Mouse (Mus musculus): Measurements from ENCODE around the gene Plppr2.

DNA sequence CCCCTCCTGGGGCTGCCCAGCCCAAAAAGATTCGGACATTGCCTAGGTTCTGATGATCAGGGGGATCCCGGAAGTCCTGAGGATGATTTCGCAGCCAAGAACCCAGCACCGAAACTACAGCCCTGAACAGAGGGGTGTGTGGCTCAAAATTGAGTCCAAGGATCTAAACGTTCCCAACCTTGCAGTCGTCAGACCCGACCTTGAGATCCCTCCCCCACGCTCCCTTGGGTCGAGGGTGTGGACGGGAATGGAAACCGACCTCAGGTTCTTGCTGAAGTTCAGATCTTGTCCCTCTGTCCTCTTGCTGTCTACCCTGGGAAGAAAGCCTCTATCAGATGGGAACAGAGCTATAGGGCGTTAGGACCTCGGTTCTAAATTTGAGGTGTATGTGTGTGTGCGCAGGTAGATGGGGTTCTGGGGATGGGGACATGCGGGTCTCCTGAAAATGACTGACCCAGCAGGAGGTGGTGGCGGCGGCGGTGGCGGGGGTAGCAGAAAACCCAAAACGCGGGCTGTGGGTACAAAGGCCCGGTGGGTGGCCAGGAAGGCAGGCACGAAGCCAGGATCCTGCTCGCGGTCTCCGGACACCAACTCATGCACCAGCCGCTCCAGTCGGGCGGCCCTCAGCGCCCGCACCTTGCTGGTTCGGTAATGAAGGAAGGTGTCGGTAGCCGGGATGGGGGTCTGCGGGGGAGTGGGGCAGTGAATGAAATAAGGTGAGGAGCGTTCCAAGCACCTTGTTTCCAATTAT, 50.9 kb downstream of the Plppr2 start:
- TF ChIP-seq POLR2AphosphoS5 (IDR thresholded peaks at IDR 0.05; ENCODE audit: insufficient replicate concordance, low read depth, low read length) = no peak
- no peak for TF ChIP-seq CTCF (IDR thresholded peaks at IDR 0.05; ENCODE audit: low read depth, low read length)
- TF ChIP-seq TAL1 (conservative IDR thresholded peaks at IDR 0.05; ENCODE audit: low read depth, low read length) = no peak

Data from G1E (cell line).